Mouse (Mus musculus): Measurements from ENCODE around the gene Bak1.

Bak1 gene

DNA sequence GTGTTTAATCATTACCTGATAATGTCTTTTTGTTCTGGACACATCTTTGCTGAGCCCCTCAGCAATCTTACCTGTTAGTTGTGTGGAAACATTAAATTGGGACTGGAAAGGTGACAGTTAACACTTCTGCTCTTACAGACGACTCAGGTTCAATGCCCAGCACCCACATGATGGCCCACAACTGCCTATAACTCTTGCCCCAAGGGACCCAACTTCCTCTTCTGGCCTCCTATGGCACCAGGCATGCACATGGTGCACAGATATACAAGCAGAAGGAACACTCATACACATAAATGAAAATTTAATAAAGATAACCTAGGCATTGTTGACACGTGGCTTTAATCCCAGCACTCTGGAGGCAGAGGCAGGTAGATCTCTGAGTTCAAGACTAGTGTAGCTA is 49.4 kb downstream of the Bak1 start:
- no peak for DNase-seq (ENCODE audit: low read depth)

DNA sequence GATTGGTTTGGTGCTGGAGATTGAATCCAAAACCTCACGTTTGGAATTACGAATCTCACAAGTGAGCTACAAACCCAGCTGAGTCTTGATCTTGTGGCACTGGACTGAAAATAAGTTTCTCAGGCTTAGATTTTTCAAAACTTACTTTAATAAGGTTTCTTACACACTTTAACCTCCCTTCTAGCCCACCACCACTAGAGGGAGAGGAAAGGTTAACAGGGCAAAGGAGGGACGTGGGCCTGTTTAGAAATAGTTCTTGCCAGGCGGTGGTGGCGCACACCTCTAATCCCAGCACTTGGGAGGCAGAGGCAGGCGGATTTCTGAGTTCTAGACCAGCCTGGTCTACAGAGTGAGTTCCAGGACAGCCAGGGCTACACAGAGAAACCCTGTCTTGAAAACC is 51.5 kb downstream of the Bak1 start:
- peak; percentile 54 for DNase-seq (ENCODE audit: low read depth)

DNA sequence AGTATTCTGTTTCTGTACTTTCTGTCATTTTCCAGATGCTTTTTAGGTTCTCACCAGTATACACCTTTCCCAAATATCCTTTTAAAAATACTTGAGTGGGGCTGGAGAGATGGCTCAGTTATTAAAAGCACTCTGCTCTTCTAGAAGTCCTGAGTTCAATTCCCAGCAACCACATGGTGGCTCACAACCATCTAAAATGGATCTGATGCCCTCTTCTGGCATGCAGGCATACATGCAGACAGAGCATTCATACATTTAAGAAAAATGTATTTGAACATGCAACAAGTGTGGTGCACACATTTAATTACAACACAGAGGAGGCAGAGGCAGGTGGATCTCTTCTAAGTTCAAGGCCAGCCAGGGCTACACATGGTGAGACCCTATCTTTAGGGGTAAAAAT is 53.4 kb downstream of the Bak1 start:
- no peak for DNase-seq (ENCODE audit: low read depth)

DNA sequence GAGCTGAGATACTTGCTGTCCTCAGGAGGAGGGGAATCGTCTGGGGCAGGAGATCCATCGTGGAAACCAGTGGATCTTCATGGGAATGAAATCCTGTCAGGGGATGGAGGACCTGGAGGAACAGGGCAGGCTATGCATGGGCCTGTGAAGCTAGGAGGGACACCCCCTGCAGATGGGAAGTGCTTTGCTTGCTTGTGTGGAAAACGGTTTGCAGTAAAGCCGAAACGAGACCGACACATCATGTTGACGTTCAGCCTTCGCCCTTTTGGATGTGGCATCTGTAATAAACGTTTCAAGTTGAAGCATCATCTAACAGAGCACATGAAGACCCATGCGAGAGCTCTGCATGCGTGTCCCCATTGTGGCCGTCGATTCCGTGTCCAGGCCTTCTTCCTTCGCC is 54.3 kb downstream of the Bak1 start:
- no peak for DNase-seq (ENCODE audit: low read depth)

DNA sequence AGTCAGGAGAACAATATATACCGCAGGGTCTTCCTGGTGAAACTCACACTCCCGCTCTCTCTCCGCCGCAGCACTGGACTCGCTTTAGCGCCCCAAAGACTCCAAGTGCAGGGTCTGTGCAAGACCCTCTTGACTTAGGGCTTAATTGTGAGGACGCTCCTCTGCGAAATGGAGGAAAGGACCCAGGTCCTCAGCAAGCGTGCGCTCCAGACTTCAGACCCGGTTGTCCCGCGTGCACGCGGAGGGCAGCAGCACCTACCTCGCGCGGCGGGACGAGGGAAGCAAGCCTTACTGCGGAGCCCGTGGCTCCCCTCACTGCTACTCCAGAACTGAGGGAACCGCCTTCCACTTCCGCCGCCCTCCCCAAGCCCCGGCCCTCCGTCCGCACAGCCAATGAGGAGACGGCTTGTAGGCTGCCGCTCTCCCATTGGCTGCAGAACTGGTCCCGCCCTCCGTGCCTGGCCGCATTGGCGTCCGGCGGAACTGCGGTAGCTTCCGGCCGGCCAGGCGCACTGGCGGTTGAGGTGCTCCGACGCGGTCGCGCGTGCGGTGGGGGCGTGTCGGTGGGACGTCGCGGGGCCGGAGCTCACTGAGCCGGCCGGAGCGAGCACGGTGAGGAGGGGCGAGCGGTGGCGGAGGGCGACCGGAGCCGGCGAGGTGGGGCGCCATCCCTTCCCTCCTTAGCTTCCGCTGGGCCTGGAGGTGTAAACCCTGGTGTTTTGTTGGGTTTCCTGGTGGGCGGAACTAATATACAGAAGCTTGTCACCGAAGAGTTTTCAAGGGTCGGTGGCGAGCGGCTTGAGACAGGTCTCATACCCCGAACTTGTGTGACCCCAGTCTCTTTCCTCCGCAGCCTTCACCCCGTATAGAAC is 55.9 kb downstream of the Bak1 start, which contains the start of gene Zbtb9:
Zbtb9 (plus strand) TSS at position 465 of the 872 bp plus-strand sequence.
- DNase-seq (ENCODE audit: low read depth): peak; percentile 95

DNA sequence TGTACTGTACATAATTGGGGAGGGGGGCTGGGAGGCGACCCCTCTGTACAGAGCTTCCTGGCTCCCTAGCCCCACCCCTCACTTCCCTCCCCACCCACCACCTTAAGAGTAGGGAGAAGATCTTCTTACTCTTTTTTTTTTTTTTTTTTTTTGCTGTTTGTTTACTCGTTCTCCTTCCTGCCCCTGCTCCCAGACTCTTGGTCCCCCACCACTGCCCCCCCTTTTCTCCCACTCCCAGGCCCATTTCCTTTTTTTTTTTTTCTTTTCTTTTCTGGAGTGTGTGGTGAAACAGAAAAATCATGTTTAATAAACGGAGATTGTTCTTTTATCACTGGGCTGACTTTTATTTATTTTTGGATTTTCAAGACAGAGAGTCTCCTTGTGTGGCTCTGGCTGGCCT is 56.7 kb downstream of the Bak1 start:
- DNase-seq (ENCODE audit: low read depth): no peak

DNA sequence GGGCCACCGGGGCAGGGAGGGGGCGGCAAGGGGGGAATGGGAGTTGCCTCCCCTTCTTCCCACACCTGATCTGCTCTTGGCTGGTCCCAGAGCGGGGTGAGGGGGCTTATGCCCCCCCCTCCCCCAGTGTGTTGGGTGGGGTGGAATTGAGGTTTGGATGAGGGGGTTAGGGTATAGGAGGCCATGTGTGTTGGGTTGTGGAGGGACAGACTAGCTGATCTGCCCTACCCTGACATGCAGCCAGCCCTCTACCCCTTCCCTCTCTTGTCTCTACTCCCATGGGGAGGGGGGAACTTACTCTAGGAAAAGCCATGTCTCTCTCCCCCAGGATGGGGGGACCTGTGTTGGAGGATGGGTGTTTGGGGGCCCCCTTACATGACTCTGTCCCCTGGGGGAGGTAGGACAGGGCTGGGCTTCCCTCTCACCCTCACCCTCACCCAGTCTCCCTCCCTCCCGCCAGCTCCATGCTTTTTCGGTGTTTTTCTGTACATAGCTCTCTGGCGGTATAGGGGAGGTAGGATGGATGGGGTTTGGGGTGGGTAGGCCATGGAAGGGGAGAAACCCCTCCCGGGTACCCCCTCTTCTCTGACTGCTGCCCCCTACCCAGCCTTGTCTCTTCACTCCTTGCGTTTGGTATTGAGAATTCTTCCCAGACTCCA is 57.4 kb downstream of the Bak1 start:
- DNase-seq (ENCODE audit: low read depth): no peak

DNA sequence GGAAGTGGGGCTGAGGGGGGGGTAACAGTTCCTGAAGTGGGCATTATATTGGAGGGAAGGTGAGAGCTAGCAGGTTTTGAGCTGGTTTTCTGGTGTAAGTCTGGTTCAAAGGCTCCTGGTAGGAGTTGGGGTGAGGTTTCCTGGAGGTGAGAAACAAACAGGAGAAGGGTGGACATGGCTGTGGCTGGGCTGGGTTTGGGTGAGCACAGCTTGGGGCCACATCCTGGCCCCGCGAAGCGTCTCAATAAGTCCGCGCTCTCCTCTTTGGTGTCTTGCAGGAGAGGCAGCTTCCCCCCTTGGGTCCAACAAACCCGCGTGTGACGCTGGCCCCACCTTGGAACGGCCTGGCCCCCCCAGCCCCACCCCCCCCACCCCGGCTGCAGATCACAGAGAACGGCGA is 58.6 kb downstream of the Bak1 start:
- DNase-seq (ENCODE audit: low read depth): no peak

All from naive thymus-derived CD4-positive, alpha-beta T cell, adult 2 months (primary cell).